Mouse (Mus musculus) naive thymus-derived CD4-positive, alpha-beta T cell, adult 5 months (primary cell): ENCODE measurements around the gene Csnk1g1. TPM values are rescaled to one million over a fixed set of nuclear protein-coding genes. Genes with fewer than 3 reads are reported as not detected.

Experiments
- polyA plus RNA-seq: library from polyadenylated mRNA; unstranded; fragments of 100-300 nt; shearing (Covaris generic); gene quantifications from one replicate; pipeline ENCODE4 v1.2.1, GENCODE M21; 2017

Gene Csnk1g1
- polyA plus RNA-seq: 38.5 TPM

GRCm38 (mm10) chr9:65908394-65909300 lies at the start of gene Csnk1g1, which contains the start of gene Trip4:
Gene Csnk1g1, plus strand, starts transcription at chr9:65908924.
Gene Trip4, minus strand, starts transcription at chr9:65908794.

GRCm38 (mm10) chr9:65890143-65890628 lies 18.5 kb upstream of the Csnk1g1 start, which contains the start of gene Pclaf:
Gene Pclaf, plus strand, starts transcription at chr9:65890237.

GRCm38 (mm10) chr9:66059583-66060307 lies 151.0 kb downstream of the Csnk1g1 start, which contains the start of gene Ppib:
Gene Ppib, plus strand, starts transcription at chr9:66060222.

GRCm38 (mm10) chr9:66069583-66069982 lies 160.9 kb downstream of the Csnk1g1 start, which contains the start of gene Snx22:
Gene Snx22, minus strand, starts transcription at chr9:66069719.

Other genes with a start within 250 kb of the Csnk1g1 start
- gene Oaz2, start 240.9 kb upstream of the Csnk1g1 start, polyA plus RNA-seq: 71.8 TPM
- gene Zfp609, start 81.4 kb upstream of the Csnk1g1 start, polyA plus RNA-seq: 6.0 TPM
- 0.15 TPM for gene Pclaf, start 18.7 kb upstream of the Csnk1g1 start, polyA plus RNA-seq
- 23.4 TPM for gene Trip4, start 130 bp upstream of the Csnk1g1 start, polyA plus RNA-seq
- 180 TPM for gene Ppib, start 151.3 kb downstream of the Csnk1g1 start, polyA plus RNA-seq
- 0.58 TPM for gene Snx22, start 160.8 kb downstream of the Csnk1g1 start, polyA plus RNA-seq
- gene Snx1, start 217.7 kb downstream of the Csnk1g1 start, polyA plus RNA-seq: 120 TPM
- gene Ciao2a, start 217.7 kb downstream of the Csnk1g1 start, polyA plus RNA-seq: 66.5 TPM
- gene Dapk2, start 249.3 kb downstream of the Csnk1g1 start, polyA plus RNA-seq: not detected